Mouse (Mus musculus) midbrain, embryonic 11.5 days (tissue): ENCODE results near the gene Resp18. TPM values are rescaled to one million over a fixed set of nuclear protein-coding genes. Genes with fewer than 3 reads are reported as not detected.
"Not testable (repeated sequence)": the region's sequence is repeated elsewhere in the genome, so short reads cannot be mapped to it uniquely, and the experiment has no call there.

Experiments used
- ATAC-seq: fragments of 200-750 bp; cut with Nextera tagmentation; 2 replicates; pipeline ENCODE4 v1.8.0; 2017; ENCODE audit warnings: moderate TSS enrichment, moderate library complexity; ENCODE audit not compliant: low FRiP score
- DNase-seq: peaks from one replicate; pipeline ENCODE4 v3.0.0; 2015; ENCODE audit warnings: low spot score; ENCODE audit errors: missing footprints
- H3K27ac ChIP-seq: fragments of 300-500 bp; sonication (generic); 2 replicates; pipeline ENCODE4 v1.5.1; 2014; ENCODE audit warnings: low read depth, low read length
- H3K27me3 ChIP-seq: fragments of 300-500 bp; sonication (generic); 2 replicates; pipeline ENCODE4 v1.6.1; 2014; ENCODE audit warnings: mild to moderate bottlenecking, low read length, moderate library complexity, mixed read lengths; ENCODE audit not compliant: control insufficient read depth, insufficient read depth
- H3K36me3 ChIP-seq: fragments of 300-500 bp; sonication (generic); 2 replicates; pipeline ENCODE4 v1.6.1; 2014; ENCODE audit warnings: mild to moderate bottlenecking, low read length, moderate library complexity, mixed read lengths; ENCODE audit not compliant: control insufficient read depth, insufficient read depth
- H3K4me1 ChIP-seq: fragments of 300-500 bp; sonication (generic); 2 replicates; pipeline ENCODE4 v1.6.1; 2014; ENCODE audit warnings: low read length; ENCODE audit not compliant: control insufficient read depth, insufficient read depth
- H3K4me2 ChIP-seq: fragments of 300-500 bp; sonication (generic); 2 replicates; pipeline ENCODE4 v1.6.1; 2014; ENCODE audit warnings: mild to moderate bottlenecking, moderate library complexity
- H3K4me3 ChIP-seq: fragments of 300-500 bp; sonication (generic); 2 replicates; pipeline ENCODE4 v1.5.1; 2014; ENCODE audit warnings: low read depth, low read length
- H3K9ac ChIP-seq: fragments of 300-500 bp; sonication (generic); 2 replicates; pipeline ENCODE4 v1.6.1; 2014; ENCODE audit warnings: low read length
- H3K9me3 ChIP-seq: fragments of 300-500 bp; sonication (generic); 2 replicates; pipeline ENCODE4 v1.6.1; 2016; ENCODE audit warnings: low read length; ENCODE audit not compliant: control insufficient read depth
- WGBS: fragments of 180-500 bp; shearing (Covaris S2); extraction: QIAGEN DNeasy Blood & Tissue Kit; methylation state at CpG from one replicate; pipeline ENCODE4 v1.1.7; 2014; 5-methylcytosine and 5-hydroxymethylcytosine counted together
- polyA plus RNA-seq: library from polyadenylated mRNA; unstranded; fragments of >200 nt; fragmentation: Nextera tagmentation; extraction: Ambion mirVana; gene quantifications from 2 replicates; pipeline ENCODE4 v1.2.1, GENCODE M21; 2014

The Resp18 gene
- polyA plus RNA-seq, 1 experiment from 2014 or later = 28.5 TPM

- Histone ChIP-seq H3K9me3 (no peaks in the 10 kb centered on the region), H3K4me1 (no peaks in the 10 kb centered on the region), H3K9ac (no peak overlapping the region), H3K27ac (no peak overlapping the region), H3K27me3 (no peaks in the 10 kb centered on the region), H3K4me2 (no peak overlapping the region), H3K36me3 (0 out of 2 replicates have a peak, but pooled peaks cover 2% of the 10 kb centered on the region), H3K4me3 (no peak overlapping the region)
- ATAC-seq (peak; percentile 65), DNase-seq (peak; percentile 88)
- WGBS = 9% methylated on average over 4 of the region's 4 CpGs
Observed at GRCm38 (mm10) chr1:75244836-75245235, 33.4 kb downstream of the Resp18 start.

GRCm38 (mm10) chr1:75244175-75244826 is 33.9 kb downstream of the Resp18 start:
- Histone ChIP-seq H3K9ac (no peak overlapping the region), H3K36me3 (0 out of 2 replicates have a peak, but pooled peaks cover 2% of the 10 kb centered on the region), H3K9me3 (no peaks in the 10 kb centered on the region), H3K27ac (no peak overlapping the region), H3K4me3 (no peak overlapping the region), H3K27me3 (no peaks in the 10 kb centered on the region), H3K4me1 (no peaks in the 10 kb centered on the region), H3K4me2 (no peak overlapping the region)
- ATAC-seq = peak; percentile 12; the same call in 1 of the 2 replicates
- DNase-seq = no peak
- 89% methylated on average over 12 of the region's 12 CpGs for WGBS

GRCm38 (mm10) chr1:75243411-75243810 is 34.8 kb downstream of the Resp18 start:
- no peak overlapping the region for H3K27ac ChIP-seq
- H3K27me3 ChIP-seq = no peaks in the 10 kb centered on the region
- H3K36me3 ChIP-seq = 0 out of 2 replicates have a peak, but pooled peaks cover 2% of the 10 kb centered on the region
- no peak overlapping the region for H3K9ac ChIP-seq
- ATAC-seq (no peak), DNase-seq (no peak)
- no peak overlapping the region for H3K4me3 ChIP-seq
- H3K4me1 ChIP-seq = no peaks in the 10 kb centered on the region
- 90% methylated on average over 14 of the region's 14 CpGs for WGBS
- H3K4me2 ChIP-seq = no peak overlapping the region
- H3K9me3 ChIP-seq = no peaks in the 10 kb centered on the region

GRCm38 (mm10) chr1:75239591-75239990 is 38.6 kb downstream of the Resp18 start:
- 0 out of 2 replicates have a peak, but pooled peaks cover 2% of the 10 kb centered on the region for H3K36me3 ChIP-seq
- H3K4me3 ChIP-seq = no peak overlapping the region
- no peak overlapping the region for H3K27ac ChIP-seq
- no peaks in the 10 kb centered on the region; the same call in 1 of the 2 replicates for H3K27me3 ChIP-seq
- no peaks in the 10 kb centered on the region for H3K9me3 ChIP-seq
- no peak overlapping the region for H3K9ac ChIP-seq
- DNase-seq = peak; percentile 56
- 85% methylated on average over 10 of the region's 10 CpGs for WGBS
- no peak overlapping the region for H3K4me2 ChIP-seq
- H3K4me1 ChIP-seq = peaks cover 9% of the 10 kb centered on the region
- no peak for ATAC-seq

GRCm38 (mm10) chr1:75236117-75237050 is 41.8 kb downstream of the Resp18 start, which contains the start of gene Dnajb2:
Dnajb2 (plus strand) TSS chr1:75236406.
- under 1% methylated on average over 61 of the region's 64 CpGs for WGBS

GRCm38 (mm10) chr1:75234606-75235005 is 43.6 kb downstream of the Resp18 start:
- DNase-seq = peak; percentile 90
- Histone ChIP-seq H3K4me3 (no peak overlapping the region), H3K9ac (no peak overlapping the region), H3K9me3 (no peaks in the 10 kb centered on the region), H3K36me3 (no peaks in the 10 kb centered on the region), H3K4me1 (peaks cover 9% of the 10 kb centered on the region), H3K27ac (no peak overlapping the region), H3K4me2 (no peak overlapping the region), H3K27me3 (no peaks in the 10 kb centered on the region; the same call in 1 of the 2 replicates)
- 4% methylated on average over 8 of the region's 8 CpGs for WGBS
- peak; percentile 54 for ATAC-seq

More at GRCm38 (mm10) chr1:75236117-75237050, 41.8 kb downstream of the Resp18 start, which contains the start of gene Dnajb2:
- ATAC-seq (peak; percentile 90), DNase-seq (peak; percentile 96)
- Histone ChIP-seq H3K27ac (peak within 1 kb of the TSS; percentile 52; the same call in 1 of the 2 replicates), H3K9me3 (no peaks in the 10 kb centered on the region), H3K36me3 (no peaks in the 10 kb centered on the region), H3K4me2 (peak within 1 kb of the TSS; percentile 94), H3K4me3 (peak within 1 kb of the TSS; percentile 59), H3K27me3 (no peaks in the 10 kb centered on the region; the same call in 1 of the 2 replicates), H3K9ac (peak within 1 kb of the TSS; percentile 76), H3K4me1 (peaks cover 9% of the 10 kb centered on the region)

- H3K9me3 ChIP-seq, H3K36me3 ChIP-seq, DNase-seq, H3K4me1 ChIP-seq, H3K27ac ChIP-seq, H3K4me2 ChIP-seq, H3K4me3 ChIP-seq, ATAC-seq, H3K27me3 ChIP-seq, H3K9ac ChIP-seq: not testable (repeated sequence)
- WGBS = 64% methylated on average over 4 of the region's 4 CpGs
Observed at GRCm38 (mm10) chr1:75232489-75232888, 45.7 kb downstream of the Resp18 start.

GRCm38 (mm10) chr1:75231664-75232152 is 46.5 kb downstream of the Resp18 start, which contains the start of gene A630095N17Rik:
A630095N17Rik (minus strand) TSS chr1:75232102.
- Histone ChIP-seq H3K4me1 (peaks cover 3% of the 10 kb centered on the region), H3K9ac (no peak within 1 kb of the TSS), H3K9me3 (no peaks in the 10 kb centered on the region), H3K27me3 (no peaks in the 10 kb centered on the region; the same call in 1 of the 2 replicates), H3K36me3 (no peaks in the 10 kb centered on the region), H3K4me2 (no peak within 1 kb of the TSS), H3K27ac (no peak within 1 kb of the TSS), H3K4me3 (no peak within 1 kb of the TSS)
- WGBS = 69% methylated on average over 5 of the region's 5 CpGs
- DNase-seq (no peak), ATAC-seq (no peak)
